Mouse (Mus musculus) C3H10T1/2 (cell line): ENCODE measurements around the gene Krtap13-1. TPM values are rescaled to one million over a fixed set of nuclear protein-coding genes. Genes with fewer than 3 reads are reported as not detected.

Experiments
- polyA plus RNA-seq, 2 experiments: library from polyadenylated mRNA; unstranded; fragments of >200 nt; fragmentation: generic; extraction: Trizol; gene quantifications; one replicate each; pipeline ENCODE4 v1.2.1; 2012; ENCODE audit warnings: missing spikeins in 2 of 2

Krtap13-1 gene
- polyA plus RNA-seq, result not detected

GRCm38 (mm10) chr16:88728812-88729275, at the start of gene Krtap13-1:
TSS of gene Krtap13-1 (plus strand) at chr16:88728862.

GRCm38 (mm10) chr16:88707496-88708012, 21.1 kb upstream of the Krtap13-1 start, which contains the start of gene 2310061N02Rik:
TSS of gene 2310061N02Rik (minus strand) at chr16:88707962.

GRCm38 (mm10) chr16:88751535-88751934, 22.9 kb downstream of the Krtap13-1 start, which contains the start of gene Krtap13:
TSS of gene Krtap13 (minus strand) at chr16:88751635.

GRCm38 (mm10) chr16:88758547-88758946, 29.9 kb downstream of the Krtap13-1 start, which contains the start of gene 2310034C09Rik:
TSS of gene 2310034C09Rik (plus strand) at chr16:88758847.

GRCm38 (mm10) chr16:88774106-88774505, 45.4 kb downstream of the Krtap13-1 start, which contains the start of gene 2310057N15Rik:
TSS of gene 2310057N15Rik (minus strand) at chr16:88774206.

GRCm38 (mm10) chr16:88777596-88777995, 48.9 kb downstream of the Krtap13-1 start, which contains the start of gene Gm5965:
TSS of gene Gm5965 (plus strand) at chr16:88777896.

Other genes starting within 250 kb of the Krtap13-1 start
- not detected for gene Cldn17, start 221.9 kb upstream of the Krtap13-1 start, polyA plus RNA-seq
- not detected for gene Cldn8, start 165.7 kb upstream of the Krtap13-1 start, polyA plus RNA-seq
- not detected for gene Krtap24-1, start 116.6 kb upstream of the Krtap13-1 start, polyA plus RNA-seq
- gene 2310079G19Rik, start 101.2 kb upstream of the Krtap13-1 start, polyA plus RNA-seq, result not detected
- gene Krtap26-1, start 81.1 kb upstream of the Krtap13-1 start, polyA plus RNA-seq, result not detected
- not detected for gene Krtap27-1, start 57.2 kb upstream of the Krtap13-1 start, polyA plus RNA-seq
- not detected for gene 2310061N02Rik, start 20.9 kb upstream of the Krtap13-1 start, polyA plus RNA-seq
- gene Krtap13, start 22.8 kb downstream of the Krtap13-1 start, polyA plus RNA-seq, result not detected
- gene 2310034C09Rik, start 30.0 kb downstream of the Krtap13-1 start, polyA plus RNA-seq, result not detected
- gene 2310057N15Rik, start 45.3 kb downstream of the Krtap13-1 start, polyA plus RNA-seq, result not detected
- not detected for gene Gm5965, start 49.0 kb downstream of the Krtap13-1 start, polyA plus RNA-seq
- gene Gm20741, start 83.4 kb downstream of the Krtap13-1 start, polyA plus RNA-seq, result not detected
- not detected for gene Krtap15, start 91.4 kb downstream of the Krtap13-1 start, polyA plus RNA-seq
- gene Krtap14, start 97.3 kb downstream of the Krtap13-1 start, polyA plus RNA-seq, result not detected
- gene Krtap19-1, start 140.5 kb downstream of the Krtap13-1 start, polyA plus RNA-seq, result not detected
- not detected for gene Krtap19-2, start 145.4 kb downstream of the Krtap13-1 start, polyA plus RNA-seq
- not detected for gene Krtap19-3, start 149.2 kb downstream of the Krtap13-1 start, polyA plus RNA-seq
- gene Krtap19-4, start 156.2 kb downstream of the Krtap13-1 start, polyA plus RNA-seq, result not detected
- gene Krtap19-5, start 167.6 kb downstream of the Krtap13-1 start, polyA plus RNA-seq, result not detected
- gene Krtap19-9b, start 203.4 kb downstream of the Krtap13-1 start, polyA plus RNA-seq, result not detected
- gene Krtap16-3, start 234.0 kb downstream of the Krtap13-1 start, polyA plus RNA-seq, result not detected